Mouse (Mus musculus) G1E (cell line): ENCODE measurements around the gene Zfp362. TPM values are rescaled to one million over a fixed set of nuclear protein-coding genes. Genes with fewer than 3 reads are reported as not detected.

Source experiments
- ATAC-seq: 2 replicates; pipeline ENCODE4 v1.8.0; 2016; ENCODE audit warnings: mild to moderate bottlenecking; ENCODE audit not compliant: insufficient number of reproducible peaks, poor library complexity, low FRiP score, severe bottlenecking; ENCODE audit errors: extremely low read depth
- DNase-seq: peaks from one replicate; pipeline ENCODE4 v3.0.0; 2012; ENCODE audit warnings: low spot score
- H3K27me3 ChIP-seq: 2 replicates; pipeline ENCODE4 v1.6.1; 2012; ENCODE audit warnings: mild to moderate bottlenecking, low read length, inconsistent platforms; ENCODE audit not compliant: insufficient read depth
- H3K36me3 ChIP-seq: replicated peaks from 2 replicates; pipeline ENCODE3; 2012; ENCODE audit warnings: mild to moderate bottlenecking, inconsistent platforms
- H3K4me1 ChIP-seq: 2 replicates; pipeline ENCODE4 v1.6.1; 2012; ENCODE audit warnings: low read depth, low read length, inconsistent platforms, mixed read lengths; ENCODE audit not compliant: insufficient read depth
- H3K4me3 ChIP-seq: 2 replicates; pipeline ENCODE4 v1.5.1; 2012; ENCODE audit warnings: low read depth, mild to moderate bottlenecking, inconsistent platforms, low read length, moderate library complexity, mixed read lengths
- H3K9me3 ChIP-seq: replicated peaks from 2 replicates; pipeline ENCODE4 v1.6.1; 2012; ENCODE audit warnings: inconsistent platforms
- CTCF ChIP-seq: IDR thresholded peaks from 2 replicates; pipeline ENCODE4 v1.5.1; 2012; ENCODE audit warnings: low read depth, low read length, inconsistent platforms, mixed read lengths
- GATA1 ChIP-seq: IDR thresholded peaks from 2 replicates; pipeline ENCODE4 v1.6.1; 2012; ENCODE audit warnings: borderline replicate concordance, low read length, inconsistent platforms, mixed read lengths
- GATA2 ChIP-seq: IDR thresholded peaks from 2 replicates; pipeline ENCODE4 v1.6.1; 2012; ENCODE audit warnings: low read depth, low read length, inconsistent platforms, borderline replicate concordance
- POLR2AphosphoS5 ChIP-seq: IDR thresholded peaks from 2 replicates; pipeline ENCODE4 v1.6.1; 2012; ENCODE audit warnings: low read depth, low read length, inconsistent platforms; ENCODE audit not compliant: insufficient replicate concordance
- TAL1 ChIP-seq: conservative IDR thresholded peaks from 2 replicates; pipeline ENCODE4 v1.6.1; 2012; ENCODE audit warnings: low read depth, low read length, inconsistent platforms, mixed read lengths
- polyA plus RNA-seq: library from polyadenylated mRNA; stranded (reverse); fragments of >175 nt; gene quantifications from 2 replicates; pipeline ENCODE4 v1.2.3, GENCODE M21; 2012
- total RNA-seq, 2 experiments: library from RNA; stranded (forward) in 1 of 2; stranded (reverse) in 1 of 2; fragments of 200-1000 nt in 1 of 2; fragments of >200 nt in 1 of 2; fragmentation: Nextera tagmentation in 1 of 2; gene quantifications; 2 replicates each; pipeline ENCODE4 v1.2.3; 2014 to 2017

The Zfp362 gene
- total and polyA plus RNA-seq, 3 experiments, result 2.2 to 73.8 (median 26.6) TPM

DNA sequence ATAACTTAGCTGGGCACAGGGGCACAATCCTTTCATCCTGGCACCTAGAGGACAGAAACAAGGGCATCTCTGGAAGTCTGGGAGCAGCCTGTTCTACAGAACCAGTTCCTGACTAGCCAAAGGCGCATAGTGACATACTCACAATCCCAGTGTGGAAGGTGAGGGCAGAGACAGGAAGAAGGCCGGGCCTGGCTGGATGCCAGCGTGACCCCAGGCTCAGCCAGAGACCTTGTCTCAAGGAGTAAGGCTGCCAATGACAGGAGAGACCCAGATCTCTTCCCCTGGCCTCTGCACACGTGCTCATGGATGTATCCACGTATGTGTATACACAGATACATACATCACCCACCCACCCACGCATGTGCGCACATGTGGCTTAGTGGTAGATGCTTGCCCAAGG, 23.8 kb downstream of the Zfp362 start:
- DNase-seq, result no peak
- Histone ChIP-seq H3K4me1 (peaks cover under 1% of the 10 kb centered on the region; the same call in 1 of the 2 replicates), H3K9me3 (no peaks in the 10 kb centered on the region), H3K4me3 (no peak overlapping the region), H3K27me3 (0 out of 2 replicates have a peak, but pooled peaks cover 3% of the 10 kb centered on the region), H3K36me3 (peaks cover 85% of the 10 kb centered on the region)
- TF ChIP-seq POLR2AphosphoS5 (no peak), GATA2 (no peak), CTCF (no peak), TAL1 (no peak), GATA1 (no peak)
- no peak for ATAC-seq

DNA sequence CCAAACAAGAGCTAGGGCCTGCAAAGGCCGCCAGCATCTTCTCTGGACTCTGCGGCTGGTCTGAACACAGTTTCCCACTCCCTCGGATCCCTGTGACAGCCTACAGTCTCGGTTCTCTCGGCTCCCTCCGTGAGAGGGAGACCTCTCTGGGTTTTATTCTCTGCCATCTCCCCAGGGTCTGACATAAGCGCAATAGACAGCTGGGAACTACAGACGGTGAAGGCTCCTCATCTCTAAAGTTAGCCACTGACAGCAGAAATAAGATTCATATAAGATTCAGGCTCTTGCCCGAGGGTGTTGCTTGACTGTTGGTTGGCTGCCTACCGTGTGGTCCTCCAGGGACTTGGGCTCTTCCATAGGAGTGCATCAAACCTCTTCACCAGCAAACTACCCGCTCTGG, 28.3 kb downstream of the Zfp362 start:
- ATAC-seq (no peak), DNase-seq (no peak)
- TF ChIP-seq CTCF, result no peak
- TF ChIP-seq GATA2, result no peak
- TF ChIP-seq TAL1, result no peak
- TF ChIP-seq GATA1, result no peak
- no peak for TF ChIP-seq POLR2AphosphoS5
- Histone ChIP-seq H3K27me3 (0 out of 2 replicates have a peak, but pooled peaks cover 3% of the 10 kb centered on the region), H3K9me3 (no peaks in the 10 kb centered on the region), H3K36me3 (peaks cover 87% of the 10 kb centered on the region), H3K4me3 (no peak overlapping the region), H3K4me1 (peaks cover 2% of the 10 kb centered on the region; the same call in 1 of the 2 replicates)

DNA sequence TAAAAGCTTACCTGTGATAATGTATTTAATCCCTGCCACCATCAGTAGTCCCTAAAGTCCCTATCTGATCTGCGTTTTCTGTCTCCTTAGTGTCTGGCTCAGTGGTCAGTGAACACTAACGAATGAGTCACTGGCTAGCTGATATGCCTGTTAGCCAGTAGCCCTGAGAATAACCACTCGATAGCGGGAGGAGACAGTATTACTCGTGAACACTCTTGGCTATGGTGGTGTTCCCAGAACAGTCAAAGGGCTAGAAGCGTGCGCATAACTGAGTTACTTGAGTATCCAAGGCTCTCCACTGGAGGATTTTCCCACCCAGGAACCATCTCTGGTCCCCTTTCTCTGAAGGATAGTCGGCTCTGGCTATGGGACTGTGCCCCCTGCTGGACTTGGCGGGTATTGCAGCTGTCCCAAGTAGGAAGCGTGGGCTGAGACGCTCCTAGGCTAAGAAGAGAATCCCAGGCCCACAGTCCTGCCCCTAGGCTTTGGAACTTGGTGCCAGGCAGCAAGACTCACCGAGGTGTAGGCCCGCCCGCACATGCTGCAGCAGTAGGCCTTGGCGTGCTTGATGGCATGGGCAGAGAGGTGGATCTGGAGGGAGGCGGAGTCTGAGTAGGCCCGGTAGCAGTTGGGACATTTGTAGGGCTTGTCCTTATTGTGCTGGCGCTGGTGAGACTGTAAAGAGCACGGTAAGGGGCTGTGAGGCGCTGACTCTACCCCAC, 29.1 kb downstream of the Zfp362 start:
- no peak; the same call in 1 of the 2 replicates for ATAC-seq
- Histone ChIP-seq H3K27me3 (0 out of 2 replicates have a peak, but pooled peaks cover 3% of the 10 kb centered on the region), H3K36me3 (peaks cover 81% of the 10 kb centered on the region), H3K4me1 (peaks cover 2% of the 10 kb centered on the region; the same call in 1 of the 2 replicates), H3K9me3 (no peaks in the 10 kb centered on the region), H3K4me3 (no peak overlapping the region; the same call in 1 of the 2 replicates)
- peak; percentile 76 for DNase-seq
- TF ChIP-seq GATA1 (no peak), CTCF (peak; percentile 94)

DNA sequence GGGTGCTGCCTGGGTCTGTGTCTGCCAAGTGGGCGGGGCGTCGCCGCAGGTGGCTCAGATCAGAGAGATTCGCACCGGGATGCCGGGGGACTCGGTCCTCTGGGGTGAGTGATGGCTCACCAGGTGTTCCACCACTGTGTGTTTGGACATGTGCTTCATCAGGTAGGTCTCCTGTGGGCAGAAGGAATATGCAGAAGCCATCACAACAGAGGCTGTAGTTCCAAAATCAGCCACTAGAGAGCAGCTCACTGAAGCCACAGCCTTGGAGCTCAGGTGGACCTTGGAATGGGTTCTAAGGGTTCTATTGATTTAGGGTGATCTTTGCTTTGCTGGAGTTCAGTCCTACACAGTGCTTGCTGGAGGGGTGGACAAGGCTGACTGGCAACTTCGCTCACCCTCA, 31.4 kb downstream of the Zfp362 start:
- ATAC-seq (no peak), DNase-seq (no peak)
- H3K27me3 ChIP-seq, result no peaks in the 10 kb centered on the region
- H3K36me3 ChIP-seq, result peaks cover 63% of the 10 kb centered on the region
- TF ChIP-seq GATA1 (no peak), TAL1 (no peak), GATA2 (no peak), CTCF (peak; percentile 59)
- no peak overlapping the region for H3K4me3 ChIP-seq
- H3K4me1 ChIP-seq, result peaks cover 2% of the 10 kb centered on the region; the same call in 1 of the 2 replicates
- no peaks in the 10 kb centered on the region for H3K9me3 ChIP-seq

DNA sequence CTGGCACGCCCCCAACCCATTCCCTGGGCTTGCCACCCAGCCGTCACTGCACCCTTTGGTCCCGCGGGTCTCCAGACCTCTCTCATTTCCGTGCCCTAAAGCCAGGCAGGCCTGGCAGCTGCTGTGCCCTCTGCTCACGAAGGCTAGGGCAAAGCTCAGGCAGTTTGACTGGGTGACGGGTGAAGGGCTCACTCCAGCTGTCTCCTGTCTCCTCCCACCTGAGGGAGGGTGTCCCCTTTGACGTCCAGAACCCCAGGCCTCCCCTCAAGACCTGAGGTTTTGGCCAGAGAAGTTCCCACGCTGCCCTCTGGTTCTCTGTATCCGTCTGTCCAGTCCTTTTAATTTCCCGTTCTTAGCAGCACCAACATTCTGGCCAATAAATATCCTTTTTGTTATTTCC, 32.0 kb downstream of the Zfp362 start:
- H3K9me3 ChIP-seq, result no peaks in the 10 kb centered on the region
- DNase-seq (no peak), ATAC-seq (no peak)
- no peak overlapping the region; the same call in 1 of the 2 replicates for H3K4me3 ChIP-seq
- peaks cover 2% of the 10 kb centered on the region; the same call in 1 of the 2 replicates for H3K4me1 ChIP-seq
- no peaks in the 10 kb centered on the region for H3K27me3 ChIP-seq
- no peak for TF ChIP-seq CTCF
- no peak for TF ChIP-seq GATA2
- no peak for TF ChIP-seq GATA1
- TF ChIP-seq TAL1, result no peak
- TF ChIP-seq POLR2AphosphoS5, result no peak
- H3K36me3 ChIP-seq, result peaks cover 59% of the 10 kb centered on the region

DNA sequence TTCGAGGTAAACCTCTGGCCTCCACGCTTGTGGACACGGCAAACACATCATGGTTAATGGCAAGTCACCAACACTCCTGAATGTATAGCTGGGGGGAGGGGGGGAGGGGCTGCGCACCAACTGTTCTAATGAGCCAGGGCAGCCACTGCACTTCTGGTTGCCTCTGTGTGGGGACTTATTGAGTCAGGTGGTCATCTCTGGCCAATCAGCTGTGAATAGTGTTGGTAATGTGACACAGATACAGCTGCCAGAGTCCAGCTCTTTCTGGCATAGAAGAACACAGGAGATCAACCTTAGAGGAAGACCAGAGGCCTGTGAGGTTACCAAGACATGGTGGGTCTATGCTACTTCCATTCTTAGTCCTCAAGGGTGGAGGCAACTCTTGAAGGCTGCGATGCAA, 35.1 kb downstream of the Zfp362 start:
- Histone ChIP-seq H3K4me3 (no peak overlapping the region), H3K27me3 (peaks cover 8% of the 10 kb centered on the region; the same call in 1 of the 2 replicates), H3K4me1 (no peaks in the 10 kb centered on the region), H3K9me3 (no peaks in the 10 kb centered on the region), H3K36me3 (peaks cover 29% of the 10 kb centered on the region)
- ATAC-seq (no peak), DNase-seq (no peak)
- no peak for TF ChIP-seq GATA1
- no peak for TF ChIP-seq GATA2
